Mouse (Mus musculus): ENCODE measurements around the gene Dnaja2.

Dnaja2 gene

DNA sequence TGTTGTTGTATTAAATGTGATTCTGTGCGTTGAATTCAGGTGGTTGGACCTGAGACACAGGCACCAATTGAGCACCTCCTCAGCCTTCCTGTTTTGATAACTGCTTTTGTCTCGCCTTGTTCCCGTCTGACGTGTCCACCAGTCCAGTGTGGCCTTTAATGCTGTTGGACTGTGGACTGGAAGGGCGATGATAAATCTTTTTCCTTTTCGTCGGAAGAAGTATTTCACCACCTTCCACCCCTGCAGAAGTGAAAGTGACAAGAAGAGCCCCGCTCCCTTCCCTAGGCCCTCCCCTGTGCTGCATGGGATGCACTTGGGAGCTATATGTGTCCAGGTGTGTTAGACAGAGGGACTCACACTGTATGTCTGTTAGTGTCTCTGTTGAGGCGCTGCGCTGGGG lies 54.7 kb downstream of the Dnaja2 start:
- no peak for DNase-seq (ENCODE audit: low spot score)

DNA sequence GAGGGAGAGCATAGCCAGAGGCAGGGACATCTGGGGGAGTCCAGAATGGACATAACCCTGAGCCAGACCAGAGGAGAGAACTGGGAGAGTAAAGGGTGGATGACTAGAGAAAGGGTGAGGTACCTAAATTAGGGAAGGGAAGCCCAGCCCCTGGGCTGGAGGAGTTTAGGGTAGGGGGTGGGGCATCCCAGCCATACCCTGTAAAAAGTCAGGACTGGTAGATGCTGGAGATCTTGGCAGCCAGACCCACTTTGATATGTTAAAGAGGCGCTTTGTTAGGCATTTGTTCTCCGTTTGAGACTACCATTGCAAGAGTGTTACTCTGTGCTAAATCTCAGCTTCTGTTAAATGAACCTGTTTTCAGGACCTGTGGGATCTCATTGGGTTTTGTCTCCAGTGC lies 56.6 kb downstream of the Dnaja2 start:
- DNase-seq (ENCODE audit: low spot score), result no peak

DNA sequence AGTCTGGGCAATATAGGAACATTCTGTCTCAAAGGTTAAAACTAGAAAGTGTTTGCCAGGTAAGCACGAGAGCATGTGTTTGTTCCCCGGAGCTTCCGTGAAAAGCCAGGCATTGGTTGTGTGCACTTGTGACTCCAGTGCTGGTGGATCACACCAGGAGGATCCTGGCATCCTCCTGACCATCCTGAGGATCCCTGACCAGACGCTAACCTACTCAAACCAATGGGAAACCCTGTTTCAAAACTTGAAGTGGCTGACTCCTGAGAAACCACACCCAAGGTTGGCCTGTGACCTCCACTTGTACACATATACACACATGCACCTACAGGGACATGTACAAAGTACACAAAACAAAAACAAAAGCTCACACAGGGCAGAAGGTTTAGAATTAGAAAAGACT lies 58.4 kb downstream of the Dnaja2 start:
- DNase-seq (ENCODE audit: low spot score), result no peak

DNA sequence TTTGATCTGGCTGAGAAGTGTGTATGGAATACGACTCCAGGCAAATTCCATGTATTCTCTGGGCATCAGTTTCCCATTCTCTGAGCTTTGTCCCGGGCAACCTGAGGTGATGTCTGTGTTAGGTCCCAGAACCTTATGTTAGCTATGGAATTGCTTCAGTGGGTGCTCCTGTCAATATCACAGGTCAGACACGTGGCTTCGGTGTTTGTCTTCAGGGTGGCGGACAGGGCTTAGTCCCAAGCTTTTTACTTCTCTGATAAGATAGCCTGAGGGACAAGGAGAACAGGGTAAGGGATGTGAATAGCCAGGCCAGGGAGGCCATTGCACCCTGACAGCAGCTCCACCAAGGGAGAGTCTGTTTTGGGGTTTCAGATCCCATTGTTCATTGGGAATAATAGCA lies 59.0 kb downstream of the Dnaja2 start:
- no peak for DNase-seq (ENCODE audit: low spot score)

DNA sequence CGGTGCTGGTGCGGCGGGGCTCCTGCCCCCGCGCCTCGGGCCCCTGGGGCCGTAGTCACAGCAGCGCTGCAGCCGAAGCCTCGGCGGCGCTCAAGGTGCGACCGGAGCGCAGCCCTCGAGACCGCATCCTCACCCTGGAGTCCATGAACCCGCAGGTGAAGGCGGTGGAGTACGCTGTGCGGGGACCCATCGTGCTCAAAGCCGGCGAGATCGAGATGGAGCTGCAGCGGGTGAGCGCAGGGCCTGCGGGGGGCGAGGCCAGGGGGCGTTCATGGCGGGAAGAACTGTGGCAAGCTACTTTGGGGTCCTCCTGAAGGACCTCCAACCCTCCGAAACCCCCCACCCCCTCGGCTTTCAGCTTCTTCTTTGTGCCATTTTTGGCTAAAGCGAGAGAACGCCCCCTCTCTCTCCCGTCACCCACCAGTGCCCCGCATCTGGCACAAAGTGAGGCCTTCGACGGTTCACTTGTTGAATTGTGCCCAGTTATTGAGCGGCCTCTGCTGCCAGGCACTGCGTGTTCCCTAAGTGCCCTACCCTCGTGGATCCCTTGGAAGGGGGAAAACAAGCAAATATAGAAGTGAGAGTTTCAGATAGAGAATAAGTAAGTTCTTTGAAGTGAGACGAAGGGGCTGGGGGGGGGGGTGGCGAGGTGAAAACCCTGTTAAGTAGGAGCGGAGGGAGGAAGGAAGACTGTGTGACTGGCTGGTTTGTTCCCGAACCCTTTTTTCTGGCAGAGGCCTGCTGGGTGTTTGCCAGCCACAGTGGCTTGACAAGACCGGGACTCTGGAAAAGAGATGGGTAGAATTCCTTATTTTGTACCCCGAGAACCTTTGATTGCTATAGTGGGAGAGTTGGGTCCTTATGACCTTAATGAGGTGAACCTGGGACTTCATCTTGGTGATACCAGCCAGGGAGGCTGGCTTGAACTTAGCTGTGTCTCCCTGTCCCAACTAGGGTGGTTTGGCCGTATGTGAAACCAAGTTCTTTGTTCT lies 61.9 kb downstream of the Dnaja2 start:
- DNase-seq (ENCODE audit: low spot score), result no peak

DNA sequence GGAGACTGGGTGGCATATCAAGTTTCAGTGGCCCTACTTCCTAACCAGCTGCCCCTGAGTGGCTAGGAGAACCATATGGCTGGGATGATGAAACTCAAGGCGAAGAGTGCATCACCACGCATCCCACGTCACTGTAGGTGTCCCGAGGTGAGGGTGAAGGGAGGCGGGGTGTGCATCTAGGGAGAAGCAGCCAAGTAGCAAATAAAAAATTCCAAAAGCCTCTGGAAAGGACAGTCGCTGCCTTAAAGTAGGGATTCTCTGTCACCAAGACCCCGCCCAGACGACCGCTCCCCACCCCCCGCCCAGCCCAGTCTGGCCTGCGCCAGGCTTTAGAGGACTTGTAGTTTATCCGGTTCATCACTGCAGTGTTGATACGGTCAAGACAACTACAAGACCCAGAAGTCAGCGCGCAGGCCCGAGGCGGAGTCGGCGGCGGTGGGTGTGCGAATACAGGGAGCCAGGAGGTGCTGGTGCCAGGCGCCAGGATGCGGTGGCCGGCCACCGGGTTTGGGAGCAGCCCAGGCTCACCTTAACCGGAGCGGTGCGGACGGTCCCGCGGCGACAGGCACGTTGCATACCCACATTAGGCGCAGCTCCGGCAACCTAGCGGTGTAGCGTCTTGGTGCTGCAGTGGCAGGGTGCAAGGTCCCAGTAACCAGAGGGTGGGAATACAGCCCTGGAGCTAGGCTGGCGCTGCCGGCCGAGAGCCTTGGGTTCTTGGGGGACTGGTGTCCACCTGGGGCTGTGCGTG lies 62.8 kb downstream of the Dnaja2 start, which contains the start of gene Gpt2:
Gene Gpt2 (plus strand): TSS at position 452 of the 751 bp plus-strand sequence.
- DNase-seq (ENCODE audit: low spot score), result peak; percentile 90

DNA sequence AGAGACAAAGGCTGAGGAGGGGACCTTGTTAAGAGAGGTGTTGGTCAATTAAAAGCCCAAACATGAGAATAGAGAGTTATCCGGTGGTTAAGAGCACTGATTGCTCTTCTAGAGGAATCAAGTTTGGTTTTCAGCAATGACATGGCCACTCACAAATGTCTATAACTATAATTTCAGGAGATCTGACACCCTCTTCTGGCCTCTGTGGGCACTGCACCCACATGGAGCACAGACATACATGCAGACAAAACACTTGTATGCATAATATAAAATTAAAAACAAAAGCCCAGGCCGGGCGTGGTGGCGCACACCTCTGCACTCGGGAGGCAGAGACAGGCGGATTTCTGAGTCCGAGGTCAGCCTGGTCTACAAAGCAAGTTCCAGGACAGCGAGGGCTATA lies 65.6 kb downstream of the Dnaja2 start:
- DNase-seq (ENCODE audit: low spot score), result no peak

DNA sequence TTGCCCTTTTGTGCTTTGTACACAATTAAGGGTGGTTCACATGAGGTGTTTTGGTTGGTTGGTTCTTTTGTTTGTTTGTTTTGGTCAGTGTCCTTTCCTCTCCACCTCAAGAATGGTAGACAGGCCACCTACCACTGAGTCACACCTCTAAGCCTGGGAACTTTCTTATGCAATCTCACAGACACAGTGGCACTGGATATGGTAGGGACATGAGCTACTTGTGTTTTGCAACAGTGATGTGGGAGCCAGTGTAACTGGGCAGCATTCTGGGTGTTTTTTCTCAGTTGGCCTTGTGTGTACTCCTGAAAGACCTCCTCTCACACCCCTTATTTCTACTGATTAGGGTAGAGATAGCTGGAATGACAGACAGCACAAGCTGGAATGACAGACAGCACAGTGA lies 66.5 kb downstream of the Dnaja2 start:
- no peak for DNase-seq (ENCODE audit: low spot score)

DNA sequence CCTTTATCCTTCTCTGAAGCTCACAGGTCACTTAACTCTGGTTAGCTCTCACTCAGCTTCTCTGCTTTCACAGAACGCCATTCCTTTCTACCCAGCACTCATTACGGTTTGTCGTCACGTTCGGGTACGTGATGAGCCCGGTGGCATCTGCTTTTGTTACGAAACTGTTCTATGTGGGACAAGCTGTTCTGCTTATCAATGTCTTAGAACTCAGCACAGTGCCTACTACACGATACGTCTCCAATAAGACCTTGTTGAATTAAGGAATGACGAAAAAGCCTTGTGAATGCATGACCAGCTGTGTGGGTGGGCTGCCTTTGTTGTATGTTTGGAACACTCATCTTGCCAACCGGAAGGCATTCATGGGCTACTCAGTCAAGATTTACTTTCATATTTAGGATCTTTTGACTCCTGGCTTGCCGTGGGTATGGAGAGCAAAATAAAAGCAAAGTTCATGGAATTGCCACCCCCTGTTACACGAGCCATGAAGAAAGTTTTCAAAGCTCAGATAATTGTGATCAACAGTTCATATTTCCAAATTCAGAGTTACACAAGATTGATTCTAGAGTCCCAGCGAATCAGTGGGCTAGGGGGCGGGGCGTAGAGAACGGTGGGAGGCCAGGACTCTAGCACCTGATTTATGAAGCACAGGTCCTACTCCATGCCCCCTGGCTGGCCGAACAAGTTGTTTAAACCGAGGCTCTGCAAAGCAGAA lies 67.1 kb downstream of the Dnaja2 start:
- DNase-seq (ENCODE audit: low spot score), result no peak

All from ovary, adult 18-20 months (tissue).